Mouse (Mus musculus) MEL (cell line): ENCODE measurements around the gene Fat3.

Experiments used
- CTCF ChIP-seq, 3 experiments: IDR thresholded peaks in 2 of 3; conservative IDR thresholded peaks in 1 of 3; 2 replicates each; pipeline ENCODE4 v1.5.1; 2011 to 2012; ENCODE audit warnings: low read length in 3 of 3, low read depth in 2 of 3, mild to moderate bottlenecking in 2 of 3, improper control_type of control experiment in 1 of 3, inconsistent platforms in 1 of 3, mixed read lengths in 1 of 3, moderate library complexity in 1 of 3; ENCODE audit not compliant: control insufficient read depth in 1 of 3, insufficient read depth in 1 of 3, poor library complexity in 1 of 3, severe bottlenecking in 1 of 3
- ELF1 ChIP-seq: IDR thresholded peaks from 2 replicates; pipeline ENCODE4 v1.6.1; 2014; ENCODE audit warnings: low read depth, mild to moderate bottlenecking, inconsistent platforms, low read length, improper control_type of control experiment, moderate library complexity
- EP300 ChIP-seq, 2 experiments: IDR thresholded peaks; 2 replicates each; pipeline ENCODE4 v1.6.1; 2011; ENCODE audit warnings: improper control_type of control experiment in 2 of 2, low read length in 2 of 2, low read depth in 1 of 2, mild to moderate bottlenecking in 1 of 2
- MAFK ChIP-seq: IDR thresholded peaks from 2 replicates; pipeline ENCODE4 v1.6.1; 2011; ENCODE audit warnings: low read depth, mild to moderate bottlenecking, low read length, improper control_type of control experiment, borderline replicate concordance
- MAZ ChIP-seq: IDR thresholded peaks from 2 replicates; pipeline ENCODE4 v1.6.1; 2012; ENCODE audit warnings: low read depth, mild to moderate bottlenecking, inconsistent platforms, low read length, improper control_type of control experiment
- POLR2A ChIP-seq, 2 experiments: IDR thresholded peaks; 2 replicates each; pipeline ENCODE4 v1.6.1; 2011 to 2012; ENCODE audit warnings: low read length in 2 of 2, mild to moderate bottlenecking in 2 of 2, control low read depth in 1 of 2, improper control_type of control experiment in 1 of 2, low read depth in 1 of 2, moderate library complexity in 1 of 2; ENCODE audit not compliant: control insufficient read depth in 1 of 2, insufficient read depth in 1 of 2, poor library complexity in 1 of 2
- POLR2AphosphoS2 ChIP-seq: IDR thresholded peaks from 2 replicates; pipeline ENCODE4 v1.6.1; 2011; ENCODE audit warnings: low read length, improper control_type of control experiment

DNA sequence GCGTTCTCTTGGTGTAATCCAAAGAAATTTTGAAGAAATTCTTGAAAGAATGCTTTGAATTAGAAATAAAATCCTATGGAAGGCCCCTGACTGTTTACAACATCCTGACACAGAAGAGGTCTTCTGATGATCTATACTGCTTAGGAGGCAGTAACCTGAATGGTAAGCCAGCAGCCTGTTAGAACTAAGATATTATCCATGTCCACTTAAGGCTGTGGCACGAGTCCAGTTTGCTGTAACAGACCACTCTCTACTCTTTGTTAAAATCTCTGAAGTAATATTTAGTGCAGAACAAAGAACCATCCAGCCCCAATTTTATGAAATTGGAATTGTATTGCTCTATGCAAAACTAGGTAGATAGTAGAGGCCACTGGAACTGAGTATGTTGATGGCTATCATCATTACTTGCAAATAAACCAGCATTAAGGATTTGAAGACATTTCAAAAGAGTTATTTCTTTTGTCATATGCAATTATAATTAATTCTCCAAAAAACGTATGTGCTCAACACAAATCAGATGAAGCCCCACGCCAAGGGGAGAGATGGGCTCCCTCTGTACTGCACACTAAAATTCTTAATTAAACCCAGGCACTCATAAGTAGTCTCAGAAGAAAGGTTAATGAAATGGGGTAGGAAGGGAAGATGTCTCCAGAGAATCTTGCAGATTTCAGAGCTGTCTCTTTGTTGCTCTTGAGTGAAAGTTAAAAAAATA lies 230.9 kb downstream of the Fat3 start:
- TF ChIP-seq ELF1 = no peak
- no peak for TF ChIP-seq EP300 (IDR thresholded peaks at IDR 0.05; ENCODE audit: low read depth in 1 of 2, low read length in 2 of 2)
- no peak for TF ChIP-seq MAZ
- no peak for TF ChIP-seq MAFK
- no peak for TF ChIP-seq POLR2AphosphoS2
- no peak for TF ChIP-seq POLR2A (IDR thresholded peaks at IDR 0.05; ENCODE audit: control insufficient read depth in 1 of 2, insufficient read depth in 1 of 2, low read depth in 1 of 2, low read length in 2 of 2, poor library complexity in 1 of 2)
- no peak for TF ChIP-seq CTCF (IDR thresholded peaks at IDR 0.05 in 2 of 3, conservative IDR thresholded peaks at IDR 0.05 in 1 of 3; ENCODE audit: control insufficient read depth in 1 of 3, insufficient read depth in 1 of 3, low read depth in 2 of 3, low read length in 3 of 3, poor library complexity in 1 of 3, severe bottlenecking in 1 of 3)
